Mouse (Mus musculus): ENCODE data around the gene Tm9sf3.

Gene Tm9sf3

GRCm38 (mm10) chr19:41262712-41263629, 826 bp downstream of the Tm9sf3 start:
- peak; percentile 46 for DNase-seq (ENCODE audit: low read depth, low spot score)

- no peak for DNase-seq (ENCODE audit: low read depth, low spot score)
These were observed 3.1 kb downstream of the Tm9sf3 start for GRCm38 (mm10) chr19:41260736-41261135.

DNA sequence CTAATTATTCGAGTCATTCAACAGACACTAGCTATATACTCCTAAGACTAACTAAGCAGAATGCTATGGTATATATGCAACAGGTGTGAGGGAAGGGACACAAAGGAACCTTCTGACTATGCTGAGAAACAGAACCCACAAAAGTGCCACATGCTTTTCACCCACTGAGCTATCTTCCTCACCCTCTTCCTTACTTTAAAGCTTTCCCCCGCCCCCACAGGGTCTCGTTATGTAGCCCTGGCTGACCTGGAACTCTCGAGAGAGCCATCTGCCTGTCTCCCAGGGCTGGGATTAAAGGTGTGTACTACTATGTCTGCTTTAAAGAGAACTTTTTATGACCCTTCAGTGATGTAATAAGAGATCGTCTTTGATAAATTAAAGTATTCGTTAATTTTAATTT, 4.5 kb downstream of the Tm9sf3 start:
- no peak for DNase-seq (ENCODE audit: low read depth, low spot score)

DNA sequence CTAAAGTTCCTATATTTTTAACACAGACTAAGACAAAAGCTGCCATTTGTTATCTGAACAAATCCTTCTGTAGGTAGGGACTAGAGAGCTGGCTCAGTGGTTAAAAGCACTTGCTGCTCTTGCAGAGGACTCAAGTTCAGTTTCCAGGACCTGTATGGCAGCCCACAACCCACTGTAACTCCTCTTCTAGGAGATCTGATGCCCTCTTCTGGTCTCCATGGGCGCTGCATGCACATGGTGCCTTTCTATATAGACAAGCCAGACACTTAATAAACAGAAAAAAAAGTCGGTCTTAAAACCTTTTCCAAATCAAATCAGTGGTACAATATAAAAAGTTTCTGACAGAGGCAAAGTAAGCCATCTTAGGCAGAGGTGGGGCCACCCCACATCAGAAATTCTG, 5.1 kb downstream of the Tm9sf3 start:
- peak; percentile 73 for DNase-seq (ENCODE audit: low read depth, low spot score)

- DNase-seq (ENCODE audit: low read depth, low spot score) = no peak
These were observed 9.2 kb downstream of the Tm9sf3 start for GRCm38 (mm10) chr19:41254584-41254983.

DNA sequence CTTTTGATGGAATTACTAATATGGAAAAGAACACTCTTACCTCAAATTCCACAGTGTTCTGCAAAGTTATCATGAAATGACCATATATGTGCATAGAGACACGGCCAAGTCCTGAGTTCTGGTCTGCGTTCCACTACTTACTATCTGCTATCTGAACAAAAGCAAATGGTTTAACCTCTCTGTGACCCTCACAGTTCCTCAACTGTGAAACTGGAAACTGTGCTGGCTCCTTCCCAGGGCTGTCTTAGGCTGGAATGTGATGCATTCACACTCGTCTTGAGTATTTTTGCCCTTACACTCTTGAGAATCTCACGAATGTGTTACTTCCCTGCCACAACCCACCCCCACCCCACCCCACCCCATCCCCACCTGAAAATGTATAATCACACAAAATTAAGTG, 14.8 kb downstream of the Tm9sf3 start:
- no peak for DNase-seq (ENCODE audit: low read depth, low spot score)

- no peak for DNase-seq (ENCODE audit: low read depth, low spot score)
These were observed 15.5 kb downstream of the Tm9sf3 start for GRCm38 (mm10) chr19:41248271-41248670.

DNA sequence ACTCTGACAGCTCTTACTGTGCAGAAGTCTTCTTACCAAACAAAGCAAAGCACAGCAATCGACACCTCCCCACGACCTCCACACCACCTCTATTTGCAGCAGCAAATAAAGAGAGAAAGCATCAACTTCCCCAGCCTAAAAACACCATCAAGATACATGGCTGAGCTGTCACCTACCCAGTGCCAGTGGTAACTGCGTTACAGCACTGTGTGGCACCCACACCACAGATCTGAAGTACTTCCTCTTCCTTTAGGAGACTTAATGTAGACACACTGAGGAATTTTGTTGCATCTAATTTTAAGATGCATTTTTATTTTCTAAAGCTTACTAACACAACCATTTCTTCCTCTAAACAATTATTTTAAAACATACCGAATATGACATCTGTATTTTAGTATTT, 17.5 kb downstream of the Tm9sf3 start:
- DNase-seq (ENCODE audit: low read depth, low spot score) = no peak

DNA sequence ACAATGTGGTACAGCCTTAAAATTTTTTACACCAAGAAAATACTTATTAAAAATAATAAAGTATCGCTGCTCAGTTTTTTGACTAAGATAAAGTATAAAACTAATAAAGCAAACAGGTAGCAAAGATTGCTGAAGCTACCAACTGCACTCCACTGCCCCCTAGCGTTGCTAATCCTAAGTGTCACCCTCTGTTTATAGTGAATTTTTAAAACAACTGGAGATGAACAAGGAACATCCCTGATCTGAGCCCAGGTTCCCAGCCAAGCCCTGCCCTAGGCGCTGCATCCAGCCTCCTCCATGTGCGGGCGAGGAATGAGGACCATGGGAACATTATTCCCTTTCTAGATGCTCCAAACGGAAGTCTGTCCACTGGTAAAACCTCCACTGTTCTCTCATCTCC, 19.2 kb downstream of the Tm9sf3 start:
- DNase-seq (ENCODE audit: low read depth, low spot score) = peak; percentile 50

GRCm38 (mm10) chr19:41241997-41242396, 21.8 kb downstream of the Tm9sf3 start:
- DNase-seq (ENCODE audit: low read depth, low spot score) = no peak

DNA sequence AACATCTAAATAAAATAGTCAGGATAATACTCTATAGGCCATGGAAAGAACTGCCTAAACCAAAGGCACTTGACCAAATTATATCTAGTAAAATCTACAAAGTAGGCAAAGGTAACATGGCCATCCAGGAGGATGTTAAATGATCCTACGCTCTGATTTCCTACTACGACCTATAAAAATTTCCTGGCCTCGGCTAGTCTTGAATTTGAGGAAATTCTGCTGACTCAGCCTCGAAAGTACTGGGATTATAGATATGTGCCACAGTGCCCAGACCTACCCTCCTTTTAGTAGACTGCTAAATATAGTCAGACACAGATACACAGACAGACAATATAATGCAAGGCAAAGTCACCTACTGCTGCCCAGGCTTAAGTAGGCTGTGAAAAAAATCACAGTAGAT, 30.1 kb downstream of the Tm9sf3 start:
- no peak for DNase-seq (ENCODE audit: low read depth, low spot score)

- DNase-seq (ENCODE audit: low read depth, low spot score) = no peak
These were observed 55.5 kb downstream of the Tm9sf3 start for GRCm38 (mm10) chr19:41208326-41208725.

DNA sequence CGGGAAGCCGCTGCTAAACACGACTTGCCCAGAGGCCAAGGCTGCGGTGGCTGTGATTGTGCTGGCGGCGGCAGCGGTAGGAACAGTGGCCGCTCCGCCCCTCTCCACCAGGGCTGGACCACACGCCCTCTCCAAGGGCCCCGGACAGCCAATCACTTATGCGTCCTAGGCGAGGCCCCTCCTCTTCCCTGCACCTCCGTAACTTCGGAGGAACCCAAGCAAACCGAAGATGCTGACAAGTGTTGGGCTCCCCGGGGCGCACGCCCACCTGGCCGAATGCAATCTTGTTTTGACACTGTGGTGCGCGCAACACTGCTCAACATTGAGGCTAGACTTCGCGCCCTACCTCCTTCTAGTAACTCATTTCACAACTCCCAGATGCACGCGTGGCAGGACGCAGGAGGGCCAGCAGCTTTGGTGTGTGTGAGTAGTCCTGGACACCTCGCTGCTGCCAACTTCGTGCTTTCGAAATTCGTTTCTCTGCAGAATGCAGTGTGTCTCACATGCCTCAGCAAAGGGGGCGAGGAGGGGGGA, 56.9 kb downstream of the Tm9sf3 start, which contains the start of gene Tll2:
Gene Tll2, minus strand, starts transcription at position 25 of the 534 bp plus-strand sequence.
- peak; percentile 59 for DNase-seq (ENCODE audit: low read depth, low spot score)

DNA sequence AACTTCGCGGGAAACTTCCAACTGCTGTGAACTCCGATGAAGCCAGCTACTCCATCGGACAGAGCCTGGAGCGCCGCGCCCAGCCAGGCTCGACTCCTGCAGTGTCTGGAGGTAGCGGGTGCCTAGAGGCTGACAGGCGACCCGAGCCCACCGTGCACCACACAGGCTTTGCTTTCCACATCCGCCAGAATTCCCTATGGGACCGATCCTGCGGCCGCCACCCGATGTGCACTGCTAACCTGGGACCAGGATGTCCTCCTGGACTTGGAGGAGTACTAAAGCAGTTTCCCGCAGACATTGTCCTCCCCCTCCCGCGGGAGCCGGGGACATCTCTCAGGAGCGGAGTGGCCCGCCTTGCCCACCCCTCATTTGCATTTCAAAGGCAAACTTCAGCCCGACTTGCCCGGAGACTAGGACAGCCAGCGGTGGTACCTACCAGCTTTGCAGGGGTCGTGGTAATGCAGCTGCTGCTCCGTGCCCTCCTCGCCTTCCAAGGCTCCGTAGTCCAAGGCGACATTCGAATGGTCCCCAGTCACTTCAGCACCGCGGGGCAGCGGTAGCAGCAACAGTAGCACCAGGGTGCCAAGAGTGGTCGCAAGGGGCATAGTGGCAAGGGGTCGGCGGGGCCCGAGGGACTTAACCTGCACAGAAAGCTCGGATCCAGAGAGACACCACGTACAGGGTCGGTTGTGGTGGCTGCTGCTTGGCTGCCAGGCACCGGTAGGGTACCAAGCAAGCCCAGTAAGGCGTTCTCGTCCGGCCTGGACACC, 57.6 kb downstream of the Tm9sf3 start:
- peak; percentile 17 for DNase-seq (ENCODE audit: low read depth, low spot score)

DNA sequence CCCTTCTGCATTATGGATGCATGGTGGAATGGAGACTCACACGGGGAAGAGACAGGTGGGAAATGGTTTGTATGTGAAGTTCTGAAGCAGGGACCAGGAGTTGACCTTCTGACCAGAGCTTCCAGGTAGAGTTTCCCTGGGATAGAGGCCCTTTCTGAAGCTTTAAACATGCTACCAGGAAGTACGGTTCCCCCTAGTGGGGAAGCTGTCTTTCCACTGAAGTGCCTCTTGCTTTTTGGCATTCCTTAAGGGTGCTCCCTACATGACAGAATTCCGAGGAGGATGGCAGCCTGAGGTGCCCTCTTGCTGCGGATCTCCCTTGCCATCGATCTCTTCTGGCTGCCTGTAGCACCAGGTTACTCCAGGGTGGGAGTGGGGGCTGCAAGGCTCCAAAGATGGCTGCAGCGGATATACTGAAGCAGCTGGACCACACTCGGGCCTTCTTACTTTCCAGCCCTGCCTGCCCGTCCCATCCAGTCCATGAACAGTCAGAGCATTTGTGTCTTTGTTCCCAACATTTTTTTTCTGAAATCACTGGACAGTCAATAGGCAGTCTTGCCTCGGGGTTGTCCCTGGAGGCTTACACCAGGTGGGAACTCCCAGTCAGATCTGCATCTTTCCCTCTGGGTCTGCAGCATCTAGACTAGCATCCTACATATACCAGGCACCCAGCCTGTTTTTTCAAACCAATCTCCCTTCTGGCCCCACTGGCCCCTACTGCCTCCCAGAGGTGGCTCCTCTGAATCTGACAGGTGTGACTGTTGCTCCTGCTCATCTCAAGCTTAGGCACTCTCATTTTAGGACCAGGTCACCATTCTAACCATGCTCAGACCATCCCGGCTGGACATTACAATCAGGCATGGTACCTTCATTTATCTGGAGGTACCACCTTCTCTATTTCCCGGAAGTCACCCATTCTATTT, 59.4 kb downstream of the Tm9sf3 start:
- peak; percentile 41 for DNase-seq (ENCODE audit: low read depth, low spot score)

DNA sequence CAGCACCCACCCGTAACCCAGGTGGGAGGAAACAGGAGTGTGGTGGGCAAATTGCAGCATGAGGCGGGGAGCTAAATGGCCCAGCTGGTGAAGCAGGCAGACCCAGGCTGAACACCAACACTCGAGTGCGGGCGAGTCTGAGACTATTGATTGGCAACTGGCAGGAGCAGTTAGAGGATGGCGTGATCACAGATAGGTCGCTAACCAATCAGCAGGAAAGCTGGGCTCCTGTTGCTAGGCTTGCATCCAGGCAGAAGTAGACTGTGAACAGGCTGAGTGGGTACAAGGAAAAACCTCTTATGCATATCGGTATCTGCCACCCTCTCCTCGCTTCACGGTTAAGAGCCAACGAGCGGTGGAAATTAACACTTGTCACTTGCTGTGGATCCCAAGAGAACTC, 66.2 kb downstream of the Tm9sf3 start:
- no peak for DNase-seq (ENCODE audit: low read depth, low spot score)

DNA sequence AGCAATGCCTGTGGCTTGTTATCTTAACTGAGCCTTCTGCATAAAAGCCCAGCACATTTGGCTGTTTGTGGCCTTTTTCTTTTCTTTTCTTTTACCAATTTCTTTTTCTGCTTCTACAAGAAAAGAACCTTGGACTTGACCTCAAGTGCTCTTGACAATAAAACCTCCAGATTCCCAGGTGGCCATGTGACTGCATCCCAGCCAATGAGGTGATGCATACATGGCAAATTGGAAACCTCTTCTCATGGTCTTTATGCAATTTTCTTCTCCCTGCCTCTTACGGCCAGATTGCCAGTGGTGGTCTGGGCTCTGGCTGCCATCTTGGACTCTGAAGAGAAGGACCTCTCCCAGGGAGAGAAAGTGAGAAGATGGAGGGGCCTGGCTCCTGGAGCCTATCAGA, 70.4 kb downstream of the Tm9sf3 start:
- no peak for DNase-seq (ENCODE audit: low read depth, low spot score)

DNA sequence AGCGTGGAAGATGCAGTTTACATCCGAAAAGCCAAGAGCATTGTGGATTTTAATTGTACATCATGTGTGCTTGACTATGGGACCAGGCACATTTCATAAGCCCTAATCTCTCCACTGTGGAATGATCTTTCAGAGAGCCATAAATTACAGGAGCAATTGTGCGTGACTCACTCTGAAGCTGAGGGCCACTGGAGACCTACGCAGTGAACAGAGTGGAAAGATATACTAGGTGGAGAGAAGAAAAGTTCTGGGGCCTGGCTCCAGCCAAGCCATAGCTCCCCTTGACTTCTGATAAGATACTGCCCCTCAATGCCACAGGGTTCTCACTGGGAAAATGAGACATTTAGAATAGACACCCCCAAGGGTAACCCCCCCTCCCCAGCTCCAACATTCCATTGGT, 70.8 kb downstream of the Tm9sf3 start:
- no peak for DNase-seq (ENCODE audit: low read depth, low spot score)

DNA sequence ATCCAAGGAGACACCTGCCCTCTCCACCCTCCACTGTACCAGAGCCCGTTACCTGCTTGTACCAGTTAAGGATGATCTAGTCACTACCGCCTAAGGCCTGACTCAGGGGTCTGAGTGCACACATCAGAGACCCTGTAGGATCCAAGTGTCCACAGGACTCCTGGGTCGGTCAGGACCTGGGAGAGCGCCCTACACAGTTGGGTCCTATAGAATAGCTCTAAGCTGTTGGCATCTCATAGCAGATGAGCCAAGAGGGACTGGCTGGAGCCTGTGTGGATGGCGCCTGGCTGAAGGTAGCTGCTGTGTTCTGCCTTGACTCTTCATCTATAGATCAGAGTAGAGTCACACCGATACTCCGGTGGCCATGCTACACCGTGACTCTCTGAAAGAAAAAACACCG, 72.1 kb downstream of the Tm9sf3 start:
- peak; percentile 44 for DNase-seq (ENCODE audit: low read depth, low spot score)

- no peak for DNase-seq (ENCODE audit: low read depth, low spot score)
These were observed 72.8 kb downstream of the Tm9sf3 start for GRCm38 (mm10) chr19:41190876-41191434.

GRCm38 (mm10) chr19:41177331-41177730, 86.5 kb downstream of the Tm9sf3 start:
- no peak for DNase-seq (ENCODE audit: low read depth, low spot score)

Data from ES-CJ7 (cell line).